Mouse (Mus musculus) forebrain, embryonic 10.5 days (tissue): ENCODE measurements around the gene Tmem181a. TPM values are rescaled to one million over a fixed set of nuclear protein-coding genes. Genes with fewer than 3 reads are reported as not detected.
A peak's percentile ranks its signal among the peaks of the same experiment; 100 is the strongest.
"Not testable (repeated sequence)": the region's sequence is repeated elsewhere in the genome, so short reads cannot be mapped to it uniquely, and the experiment has no call there.

ENCODE experiments used
- DNase-seq: peaks from one replicate; pipeline ENCODE4 v3.0.0-alpha.2; 2017; ENCODE audit warnings: low spot score; ENCODE audit errors: extremely low spot score
- H3K27ac ChIP-seq: fragments of 300-500 bp; sonication (generic); 2 replicates; pipeline ENCODE4 v1.5.1; 2016; ENCODE audit warnings: mild to moderate bottlenecking
- H3K27me3 ChIP-seq: fragments of 300-500 bp; sonication (generic); 2 replicates; pipeline ENCODE4 v1.6.1; 2016; ENCODE audit warnings: mild to moderate bottlenecking; ENCODE audit not compliant: poor library complexity, severe bottlenecking
- H3K36me3 ChIP-seq: fragments of 300-500 bp; sonication (generic); replicated peaks from 2 replicates; pipeline ENCODE4 v1.6.1; 2016; ENCODE audit warnings: mild to moderate bottlenecking, moderate library complexity
- H3K4me1 ChIP-seq: fragments of 300-500 bp; sonication (generic); 2 replicates; pipeline ENCODE4 v1.6.1; 2016
- H3K4me3 ChIP-seq: fragments of 300-500 bp; sonication (generic); 2 replicates; pipeline ENCODE4 v1.5.1; 2016; ENCODE audit warnings: mild to moderate bottlenecking, moderate library complexity
- H3K9me3 ChIP-seq: fragments of 300-500 bp; sonication (generic); 2 replicates; pipeline ENCODE4 v1.6.1; 2016; ENCODE audit warnings: mild to moderate bottlenecking, moderate library complexity
- WGBS: fragments of 180-500 bp; shearing (Covaris S2); methylation state at CpG from one replicate; pipeline ENCODE4 v1.1.7; 2016; 5-methylcytosine and 5-hydroxymethylcytosine counted together
- polyA plus RNA-seq: library from polyadenylated mRNA; unstranded; fragments of >200 nt; fragmentation: Nextera tagmentation; extraction: Ambion mirVana; gene quantifications from 2 replicates; pipeline ENCODE4 v1.2.1, GENCODE M21; 2016

Tmem181a gene
- polyA plus RNA-seq: 22.7 and 23.3 TPM in 2 replicates

GRCm38 (mm10) chr17:6256400-6257069 is at the start of gene Tmem181a:
Tmem181a (plus strand) TSS chr17:6256860.
- WGBS: under 1% methylated on average over 23 of the region's 51 CpGs
- H3K27ac ChIP-seq, DNase-seq, H3K27me3 ChIP-seq, H3K36me3 ChIP-seq, H3K9me3 ChIP-seq, H3K4me1 ChIP-seq: not testable (repeated sequence)
- H3K4me3 ChIP-seq: peak within 1 kb of the TSS; percentile 44

DNA sequence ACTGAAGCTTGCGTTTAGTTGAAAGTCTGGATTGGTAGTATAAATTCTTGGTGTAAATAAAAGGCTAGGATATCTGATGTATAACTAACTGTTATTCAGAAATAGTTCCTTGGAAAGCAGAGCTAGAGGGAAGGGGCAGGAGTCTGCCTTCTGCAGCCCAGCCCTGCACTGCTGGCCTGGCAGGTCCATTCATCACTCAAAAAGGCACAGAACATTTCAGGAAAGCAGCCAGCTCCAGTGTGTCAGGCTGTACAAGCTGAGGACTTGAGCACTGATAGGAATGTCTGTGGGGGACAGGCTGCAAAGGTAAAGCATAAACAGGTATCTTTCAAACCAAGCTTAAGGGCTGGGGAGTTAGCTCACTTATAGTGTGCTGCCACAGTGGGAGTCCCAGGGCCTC is 44.9 kb upstream of the Tmem181a start:
- 95% methylated on average over 1 of the region's 1 CpGs for WGBS
- Histone ChIP-seq H3K36me3 (peaks cover 87% of the 10 kb centered on the region), H3K4me3 (no peak overlapping the region), H3K4me1 (no peaks in the 10 kb centered on the region), H3K27ac (no peak overlapping the region), H3K9me3 (no peaks in the 10 kb centered on the region), H3K27me3 (no peaks in the 10 kb centered on the region)
- no peak for DNase-seq

DNA sequence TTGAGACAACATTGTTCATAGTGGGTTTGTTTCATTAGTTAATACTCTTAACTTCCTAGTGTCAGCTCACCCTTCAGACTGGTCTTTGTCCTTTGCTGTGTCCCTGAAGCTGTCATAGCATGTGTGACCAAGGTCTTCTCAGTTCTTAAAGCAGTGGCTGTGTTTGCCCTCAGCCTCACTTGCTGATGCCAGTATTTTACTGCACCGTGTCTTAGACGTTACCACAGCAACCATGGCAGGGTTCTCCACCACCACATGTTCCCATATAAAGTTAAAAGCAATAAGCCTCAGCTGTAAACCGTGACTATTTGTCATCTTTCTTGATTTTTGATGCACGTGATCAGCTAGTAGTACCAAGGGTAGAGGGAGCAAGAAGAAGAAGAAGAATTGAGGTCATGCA is 41.0 kb upstream of the Tmem181a start:
- no peak overlapping the region for H3K4me3 ChIP-seq
- peaks cover 71% of the 10 kb centered on the region for H3K36me3 ChIP-seq
- WGBS: 92% methylated on average over 4 of the region's 4 CpGs
- no peaks in the 10 kb centered on the region for H3K9me3 ChIP-seq
- DNase-seq: no peak
- H3K27ac ChIP-seq: no peak overlapping the region
- no peaks in the 10 kb centered on the region for H3K27me3 ChIP-seq
- H3K4me1 ChIP-seq: no peaks in the 10 kb centered on the region

DNA sequence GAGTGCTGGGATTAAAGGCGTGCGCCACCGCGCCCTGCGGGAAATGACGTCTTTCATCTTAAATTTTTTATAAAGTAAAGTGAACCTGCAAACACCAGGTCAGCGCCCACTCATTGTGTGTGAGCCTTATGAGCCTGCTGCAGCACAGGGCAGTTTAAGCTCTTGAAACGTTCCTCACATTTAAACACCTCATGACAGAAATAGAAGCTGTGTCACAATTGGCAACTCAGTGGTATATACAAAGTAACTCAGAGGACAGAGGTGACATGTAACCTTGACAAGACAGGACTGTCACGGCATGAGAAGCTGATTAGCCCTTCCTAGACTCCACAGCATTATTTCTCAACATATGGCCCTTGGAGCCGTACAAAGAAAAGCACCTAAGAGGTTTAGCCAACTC is 40.1 kb upstream of the Tmem181a start:
- Histone ChIP-seq H3K4me1 (no peaks in the 10 kb centered on the region), H3K36me3 (peaks cover 67% of the 10 kb centered on the region), H3K27ac (no peak overlapping the region), H3K4me3 (no peak overlapping the region), H3K9me3 (no peaks in the 10 kb centered on the region), H3K27me3 (no peaks in the 10 kb centered on the region)
- 95% methylated on average over 10 of the region's 10 CpGs for WGBS
- DNase-seq: no peak

- not testable (repeated sequence) for H3K27me3 ChIP-seq, H3K27ac ChIP-seq
- no CpG with 5 or more reads among the region's 7 CpGs for WGBS
Measured at GRCm38 (mm10) chr17:6232633-6233032, 24.0 kb upstream of the Tmem181a start.

DNA sequence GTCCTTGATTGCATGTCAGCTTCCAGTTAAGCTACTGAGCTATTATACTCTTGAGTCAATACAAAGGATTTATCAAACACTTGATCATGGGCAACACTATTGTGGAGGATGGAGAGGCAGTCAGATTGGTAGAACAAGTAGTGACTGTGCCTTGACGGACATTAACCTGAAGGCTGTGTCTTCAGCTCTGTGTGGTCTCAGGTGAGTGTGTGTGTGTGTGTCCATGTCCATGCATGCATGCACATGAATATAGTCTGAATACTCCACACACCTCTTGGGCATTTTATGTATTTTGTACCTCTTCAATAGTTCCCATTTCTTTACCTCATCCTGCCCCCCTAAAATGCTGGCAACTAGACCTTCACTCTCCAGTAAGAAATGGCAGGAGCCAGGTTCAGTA is 5.4 kb upstream of the Tmem181a start:
- H3K27me3 ChIP-seq, DNase-seq, H3K4me3 ChIP-seq, H3K4me1 ChIP-seq, H3K9me3 ChIP-seq, H3K27ac ChIP-seq, H3K36me3 ChIP-seq: not testable (repeated sequence)
- 94% methylated on average over 1 of the region's 1 CpGs for WGBS

More at GRCm38 (mm10) chr17:6232633-6233032, 24.0 kb upstream of the Tmem181a start:
- not testable (repeated sequence) for H3K9me3 ChIP-seq, DNase-seq, H3K4me3 ChIP-seq, H3K4me1 ChIP-seq, H3K36me3 ChIP-seq

DNA sequence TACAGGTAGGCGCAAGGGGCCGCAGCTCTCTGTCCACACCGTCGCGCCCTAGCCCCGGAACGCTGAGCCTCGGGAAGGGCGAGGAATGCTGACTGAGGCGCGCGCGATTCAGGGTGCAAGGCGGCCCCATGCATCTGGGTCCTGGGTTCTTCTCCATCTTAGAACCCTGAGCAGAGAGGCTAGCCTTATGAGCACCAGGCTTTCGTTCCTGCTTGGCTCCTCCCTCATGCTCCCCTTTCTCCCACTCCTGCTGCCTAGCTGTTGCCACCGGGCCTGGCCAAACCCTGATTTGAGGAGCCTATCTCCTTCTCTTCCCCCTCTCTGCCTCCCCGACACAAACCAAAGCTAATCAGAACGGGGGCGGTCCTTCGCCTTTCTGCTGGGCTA is 403 bp downstream of the Tmem181a start:
- not testable (repeated sequence) for H3K9me3 ChIP-seq, H3K4me1 ChIP-seq, H3K36me3 ChIP-seq, H3K27me3 ChIP-seq, H3K27ac ChIP-seq, DNase-seq
- under 1% methylated on average over 20 of the region's 20 CpGs for WGBS
- peak overlapping the region; percentile 44 for H3K4me3 ChIP-seq

DNA sequence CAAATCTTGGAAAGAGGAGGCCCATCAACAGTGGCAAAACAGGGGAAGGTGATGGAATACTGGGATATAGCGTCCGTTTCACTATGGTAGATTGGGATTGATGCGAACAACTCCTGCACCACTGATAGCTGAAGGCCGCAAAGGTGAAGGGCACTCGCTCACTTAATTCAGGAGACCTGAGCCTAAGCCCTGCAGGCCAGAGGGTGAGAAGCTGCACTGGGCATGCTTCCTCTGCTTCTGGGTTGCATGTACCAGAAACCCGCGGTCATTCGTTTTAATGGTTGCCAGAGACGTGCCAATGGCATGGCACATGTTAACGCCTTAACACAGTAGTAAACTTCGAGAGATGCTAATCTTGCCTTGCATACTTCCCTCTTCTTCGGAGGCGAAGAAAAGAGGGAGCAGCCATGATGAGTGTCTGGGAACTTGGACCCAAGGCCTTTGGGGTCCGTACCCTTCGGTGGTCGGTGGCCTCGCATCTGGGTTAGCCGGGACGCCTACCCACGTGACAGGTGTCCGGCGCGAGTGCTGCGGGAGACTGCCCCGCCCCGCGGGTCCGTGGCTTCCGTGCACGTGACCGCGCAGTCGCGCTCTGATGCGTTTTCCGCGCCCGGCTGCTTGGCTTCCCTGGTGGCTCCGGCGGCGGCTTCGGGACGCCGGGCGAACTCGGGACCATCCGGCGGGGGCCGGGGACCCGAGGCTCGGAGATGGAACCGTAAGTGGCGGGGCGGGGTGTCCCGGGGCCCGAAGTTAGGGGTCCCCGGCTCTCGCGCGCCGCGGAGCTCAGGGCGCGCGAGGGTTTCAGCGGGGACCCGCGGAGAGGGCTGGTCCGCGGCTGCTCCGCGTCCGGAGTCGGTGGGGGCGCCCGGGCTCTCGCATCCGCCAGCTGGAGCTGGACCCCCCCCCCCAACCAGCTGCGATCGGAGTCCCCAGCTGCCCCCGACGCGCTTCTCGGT is 13.5 kb downstream of the Tmem181a start:
- H3K9me3 ChIP-seq, H3K36me3 ChIP-seq, H3K27me3 ChIP-seq, H3K4me1 ChIP-seq: not testable (repeated sequence)
- peak; percentile 26 for DNase-seq
- H3K27ac ChIP-seq: peak overlapping the region; percentile 80
- H3K4me3 ChIP-seq: peak overlapping the region; percentile 55
- WGBS: 2% methylated on average over 65 of the region's 84 CpGs

- not testable (repeated sequence) for H3K9me3 ChIP-seq, H3K27me3 ChIP-seq, H3K36me3 ChIP-seq, H3K4me1 ChIP-seq
- Histone ChIP-seq H3K27ac (peak overlapping the region; percentile 80), H3K4me3 (peak overlapping the region; percentile 55)
- DNase-seq: peak; percentile 20
- WGBS: under 1% methylated on average over 25 of the region's 25 CpGs
Measured at GRCm38 (mm10) chr17:6270840-6271239, 14.2 kb downstream of the Tmem181a start.

GRCm38 (mm10) chr17:6271970-6272369 is 15.3 kb downstream of the Tmem181a start:
- not testable (repeated sequence) for DNase-seq, H3K27ac ChIP-seq, H3K27me3 ChIP-seq, H3K9me3 ChIP-seq, H3K36me3 ChIP-seq, H3K4me1 ChIP-seq, H3K4me3 ChIP-seq
- 95% methylated on average over 6 of the region's 6 CpGs for WGBS

GRCm38 (mm10) chr17:6274693-6275092 is 18.0 kb downstream of the Tmem181a start:
- not testable (repeated sequence) for H3K4me1 ChIP-seq, H3K27me3 ChIP-seq, H3K27ac ChIP-seq, DNase-seq, H3K4me3 ChIP-seq, H3K36me3 ChIP-seq, H3K9me3 ChIP-seq
- 92% methylated on average over 4 of the region's 6 CpGs for WGBS

DNA sequence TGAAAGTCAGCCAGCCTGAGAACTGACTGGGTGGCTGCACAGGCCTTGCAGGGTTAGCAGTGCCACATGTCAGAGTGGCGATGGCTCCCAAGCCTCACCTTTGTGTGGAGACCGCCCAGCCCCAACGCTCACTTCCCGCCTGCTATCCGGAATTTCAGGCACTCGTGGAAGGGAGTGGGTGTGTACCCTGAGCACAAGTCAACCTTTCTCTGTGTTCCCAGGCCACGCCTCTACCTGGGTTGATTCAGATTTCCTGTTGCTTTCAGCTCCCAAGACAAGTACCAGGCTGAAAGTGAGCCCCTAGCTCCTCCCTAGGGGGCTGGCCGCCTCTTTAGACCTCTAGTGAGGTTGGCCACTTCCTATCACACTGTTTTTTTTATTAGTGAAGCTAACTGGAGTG is 22.5 kb downstream of the Tmem181a start:
- not testable (repeated sequence) for H3K4me3 ChIP-seq, DNase-seq, H3K27ac ChIP-seq, H3K36me3 ChIP-seq, H3K9me3 ChIP-seq, H3K27me3 ChIP-seq, H3K4me1 ChIP-seq
- 76% methylated on average over 8 of the region's 8 CpGs for WGBS

GRCm38 (mm10) chr17:6279772-6280171 is 23.1 kb downstream of the Tmem181a start:
- H3K4me1 ChIP-seq, H3K27me3 ChIP-seq: not testable (repeated sequence)

More at GRCm38 (mm10) chr17:6279772-6280171, 23.1 kb downstream of the Tmem181a start:
- not testable (repeated sequence) for H3K27ac ChIP-seq, DNase-seq, H3K9me3 ChIP-seq, H3K4me3 ChIP-seq, H3K36me3 ChIP-seq
- WGBS: 84% methylated on average over 10 of the region's 10 CpGs
